Mouse (Mus musculus) adrenal gland, postnatal 14 days (tissue): Measurements from ENCODE around the gene Ephx1. TPM values are rescaled to one million over a fixed set of nuclear protein-coding genes. Genes with fewer than 3 reads are reported as not detected.
A peak's percentile ranks its signal among the peaks of the same experiment; 100 is the strongest.
"Not testable (repeated sequence)": the region's sequence is repeated elsewhere in the genome, so short reads cannot be mapped to it uniquely, and the experiment has no call there.

ENCODE experiments used
- DNase-seq: peaks from one replicate; pipeline ENCODE4 v3.0.0; 2021; ENCODE audit warnings: mixed read lengths
- total RNA-seq: library from RNA; stranded (reverse); gene quantifications from 2 replicates; pipeline ENCODE4 v1.2.3, GENCODE M21; 2021

The Ephx1 gene
- total RNA-seq, 1 experiment from 2014 or later, result 71.2 TPM

DNA sequence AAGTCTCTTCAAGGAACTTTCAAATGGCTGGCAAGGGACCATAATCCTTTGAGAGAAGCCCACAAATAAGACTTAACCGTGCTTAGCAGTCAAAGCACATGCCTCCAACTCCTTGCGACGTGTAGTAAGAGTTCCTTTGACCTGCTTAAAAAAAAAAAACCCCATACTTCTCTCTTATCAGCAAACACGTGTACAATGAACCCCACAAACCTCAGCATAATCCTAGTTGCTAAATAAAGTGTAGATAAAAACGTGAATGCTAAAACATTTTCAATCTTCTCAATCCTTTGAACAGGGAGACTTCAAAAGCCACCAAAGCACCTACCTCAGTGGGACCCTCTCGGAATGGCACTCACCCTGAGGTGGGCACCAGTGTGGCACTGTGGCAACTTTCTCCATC is 7.3 kb downstream of the Ephx1 start:
- DNase-seq, result no peak

DNA sequence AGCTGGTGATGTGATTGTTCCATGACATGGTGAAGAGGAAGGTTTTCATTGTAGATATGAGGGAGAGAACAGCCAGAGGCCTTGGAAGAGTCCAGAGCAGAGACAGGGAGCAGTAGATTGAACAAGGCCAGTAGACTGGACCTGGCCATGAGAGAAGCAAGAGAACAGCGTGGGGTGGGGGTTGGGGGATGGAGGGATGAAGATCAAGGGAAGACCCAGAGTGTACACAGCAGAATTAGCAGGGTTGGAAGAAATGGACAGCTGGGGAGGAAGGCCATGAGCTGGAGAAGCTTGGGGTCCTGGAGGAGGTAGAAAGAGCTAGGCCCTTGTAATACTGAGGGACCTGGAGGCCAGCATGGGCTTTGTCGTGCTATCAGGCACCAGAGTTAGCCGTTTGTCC is 8.3 kb downstream of the Ephx1 start:
- DNase-seq, result no peak

DNA sequence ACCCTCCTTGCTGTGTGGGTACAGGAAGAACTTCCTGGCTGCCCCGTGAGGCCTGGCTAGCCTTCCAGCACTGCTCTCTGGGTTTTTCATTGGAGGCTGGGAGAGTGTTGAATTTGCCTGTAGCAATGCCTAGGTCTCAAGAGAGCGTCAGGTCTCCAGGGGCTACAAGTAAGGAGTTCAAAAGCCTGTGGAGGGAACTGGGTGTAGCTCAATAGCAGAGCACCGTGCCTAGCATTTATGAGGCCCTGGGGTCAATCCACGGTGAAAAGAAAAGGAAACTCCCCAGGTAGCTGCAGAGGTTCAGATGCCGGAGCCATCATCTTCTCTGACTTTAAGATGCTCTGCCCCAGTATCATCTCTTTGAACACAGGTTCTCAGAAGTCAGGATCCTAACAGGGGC is 9.1 kb downstream of the Ephx1 start:
- no peak for DNase-seq

DNA sequence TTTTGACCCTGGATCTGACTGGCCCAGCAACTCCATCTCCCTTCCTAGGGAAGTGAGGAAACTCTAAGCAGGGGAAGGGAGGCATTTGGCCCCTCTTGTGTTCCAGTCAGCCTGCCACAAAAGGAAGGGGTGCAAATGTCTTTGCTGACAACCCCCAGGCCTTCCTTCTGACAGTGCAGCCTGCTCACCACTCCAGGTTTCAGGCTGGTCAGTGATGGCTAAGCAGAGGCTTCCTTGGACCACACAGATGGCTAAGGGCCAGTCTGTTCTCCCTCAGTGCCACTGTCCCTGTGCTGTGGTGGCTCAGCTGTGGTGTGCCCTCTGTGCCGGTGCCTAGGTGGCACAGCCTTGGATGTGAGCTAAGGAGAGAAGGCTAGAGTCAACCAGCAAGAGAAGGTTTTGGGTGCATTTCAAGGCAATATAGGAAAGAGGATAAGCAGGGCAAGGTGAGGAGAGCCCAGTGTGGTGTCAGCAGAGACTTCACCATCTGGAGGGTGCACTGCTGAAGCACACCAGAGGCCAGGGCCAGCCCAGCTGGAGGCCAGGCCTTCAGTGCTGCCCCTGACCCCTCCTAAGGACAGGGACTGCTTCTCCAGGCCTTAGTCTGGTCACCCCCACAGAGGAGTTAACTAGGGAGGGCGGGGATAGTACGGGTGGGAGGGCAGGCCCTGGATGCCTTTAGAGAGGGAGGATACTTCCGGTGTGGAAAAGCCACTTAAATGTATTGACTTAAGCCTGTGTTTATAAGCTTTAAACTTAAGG is 10.4 kb downstream of the Ephx1 start:
- DNase-seq, result no peak

DNA sequence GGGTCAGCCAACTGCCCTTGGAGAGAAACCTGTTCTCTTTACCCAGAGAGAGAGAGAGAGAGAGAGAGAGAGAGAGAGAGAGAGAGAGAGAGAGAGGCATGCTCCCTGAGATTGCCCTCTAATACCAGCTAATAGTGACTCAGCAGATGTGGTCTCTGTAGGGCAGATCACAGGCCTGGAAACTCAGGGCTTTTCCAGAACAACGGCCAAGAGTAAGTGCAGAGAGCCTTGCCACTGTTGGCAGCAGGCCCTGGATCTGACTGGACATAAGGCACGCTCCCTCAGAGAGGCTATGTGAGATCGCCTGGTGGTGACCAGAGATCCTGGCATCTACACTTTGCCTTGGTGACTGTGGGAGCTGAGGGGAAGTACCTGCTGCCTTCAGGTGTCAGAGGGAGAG is 10.9 kb downstream of the Ephx1 start:
- DNase-seq, result peak; percentile 90

DNA sequence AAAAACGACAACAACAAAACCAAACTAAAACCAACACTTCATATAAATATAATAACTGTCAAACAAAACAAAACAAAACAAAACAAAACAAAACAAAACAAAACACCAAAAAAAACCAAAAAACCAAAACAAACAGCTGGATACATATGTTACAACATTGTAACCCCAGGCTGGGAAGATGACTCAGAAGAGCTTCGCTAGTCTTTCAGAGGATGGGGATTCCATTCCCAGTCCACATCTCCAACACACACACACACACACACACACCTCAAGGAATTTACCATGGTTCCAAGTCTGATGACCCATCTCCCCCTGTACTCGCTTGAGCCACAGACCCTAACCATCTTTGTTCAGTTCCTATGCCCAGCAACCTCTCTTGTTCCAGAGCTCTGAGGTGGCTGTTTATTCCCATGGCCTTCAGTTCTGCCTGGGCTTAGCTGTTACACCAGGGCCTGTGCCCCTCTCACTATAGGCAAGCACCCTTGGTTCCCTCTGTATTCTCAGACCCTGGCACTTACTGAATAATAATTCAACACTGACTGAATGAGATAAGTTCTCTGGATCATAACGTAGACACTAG is 11.6 kb downstream of the Ephx1 start:
- no peak for DNase-seq

DNA sequence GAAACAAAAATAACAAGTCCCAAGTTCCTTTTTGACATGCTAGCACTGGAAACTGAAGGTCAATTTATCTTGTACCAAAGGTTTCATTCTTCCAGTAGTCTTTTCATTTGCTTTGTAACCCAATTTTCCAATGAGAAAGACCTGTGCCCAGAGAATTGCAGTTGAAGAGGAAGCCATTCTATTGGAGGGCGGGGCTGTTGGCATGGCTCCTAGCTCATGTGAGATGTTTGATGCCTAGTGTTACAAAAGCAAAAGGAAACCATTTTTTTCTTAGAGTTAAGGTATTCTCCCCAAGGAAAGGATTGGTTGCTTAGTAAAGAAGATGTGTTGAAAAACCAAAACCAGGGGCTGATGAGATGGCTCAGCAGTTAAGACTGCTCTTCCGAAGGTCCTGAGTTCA is 12.4 kb downstream of the Ephx1 start:
- DNase-seq, result peak; percentile 51

DNA sequence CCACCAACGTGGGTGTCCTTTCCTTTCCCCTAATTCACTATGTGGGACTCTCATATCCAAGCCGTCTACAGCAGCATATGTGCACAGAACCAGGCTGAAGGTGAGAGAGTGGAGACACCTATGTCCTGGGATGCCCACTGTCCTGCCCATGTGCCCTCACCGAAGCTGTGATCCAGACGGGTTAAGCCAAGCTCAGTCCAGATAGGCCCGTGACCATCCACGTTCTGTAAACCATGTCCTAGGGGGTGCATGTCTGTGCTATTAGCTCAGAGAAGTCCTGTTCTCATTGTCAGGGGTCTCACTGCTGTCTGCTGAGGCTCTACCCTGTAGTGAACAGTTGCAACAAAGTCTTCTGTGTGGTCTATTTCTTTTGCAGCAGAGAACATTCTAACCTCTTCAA is 12.9 kb downstream of the Ephx1 start:
- DNase-seq, result no peak

DNA sequence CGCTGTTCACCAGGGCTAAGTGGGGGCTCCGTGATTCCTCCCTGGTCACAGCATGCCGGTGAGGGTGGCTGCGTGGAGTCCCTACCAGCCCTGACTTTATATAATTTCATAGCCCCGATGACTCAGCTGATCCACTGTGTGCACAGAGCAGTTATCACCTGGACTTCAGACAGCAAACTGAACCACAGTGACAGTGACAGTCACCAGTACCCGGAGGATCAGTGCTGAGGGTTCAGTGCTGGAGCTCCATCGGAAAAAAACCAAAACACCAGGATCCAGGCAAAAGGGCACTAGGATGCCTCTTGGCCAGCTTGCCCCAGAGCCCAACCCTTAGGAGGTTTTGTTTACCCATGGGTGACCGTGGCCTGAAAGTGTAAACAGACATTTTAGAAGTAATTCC is 15.4 kb downstream of the Ephx1 start:
- no peak for DNase-seq

DNA sequence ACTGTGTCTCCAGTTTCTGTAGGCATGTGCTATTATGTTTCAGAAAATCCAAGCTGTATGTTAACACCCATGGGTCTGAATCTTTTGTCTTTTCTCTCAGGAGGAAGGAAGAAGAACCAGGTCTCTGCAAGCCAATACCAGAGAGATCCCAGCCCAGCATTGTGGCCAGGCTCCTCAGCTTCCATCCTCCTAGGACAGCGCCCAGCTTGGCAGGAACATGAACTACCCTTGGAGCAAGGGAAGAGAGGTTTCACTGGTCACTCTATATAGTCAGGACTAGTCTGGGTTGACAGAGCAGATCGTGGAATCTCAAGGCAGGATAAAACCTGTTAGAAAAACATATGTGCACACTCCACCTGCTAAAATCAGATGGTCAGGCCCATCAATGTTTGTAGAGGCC is 16.9 kb downstream of the Ephx1 start:
- no peak for DNase-seq

DNA sequence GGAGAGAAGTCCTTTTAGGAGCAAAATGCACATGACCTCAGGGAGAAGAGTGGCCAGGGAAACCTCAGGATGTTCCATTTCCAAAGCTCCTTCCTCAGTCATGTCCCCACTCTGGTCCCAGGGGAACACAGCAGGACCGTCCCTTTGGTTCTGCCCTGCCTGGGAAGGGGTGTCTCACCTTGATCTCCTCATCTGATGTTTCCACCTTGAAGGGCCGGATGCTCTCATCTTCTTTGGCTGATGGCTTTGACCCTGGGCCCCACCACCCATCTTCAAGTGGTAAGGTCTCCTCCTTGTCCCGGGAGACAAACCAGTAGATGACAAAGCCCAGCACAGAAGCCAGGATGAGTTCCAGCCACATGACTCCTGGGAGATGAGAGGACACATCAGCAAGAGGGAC is 19.1 kb downstream of the Ephx1 start:
- DNase-seq, result no peak

DNA sequence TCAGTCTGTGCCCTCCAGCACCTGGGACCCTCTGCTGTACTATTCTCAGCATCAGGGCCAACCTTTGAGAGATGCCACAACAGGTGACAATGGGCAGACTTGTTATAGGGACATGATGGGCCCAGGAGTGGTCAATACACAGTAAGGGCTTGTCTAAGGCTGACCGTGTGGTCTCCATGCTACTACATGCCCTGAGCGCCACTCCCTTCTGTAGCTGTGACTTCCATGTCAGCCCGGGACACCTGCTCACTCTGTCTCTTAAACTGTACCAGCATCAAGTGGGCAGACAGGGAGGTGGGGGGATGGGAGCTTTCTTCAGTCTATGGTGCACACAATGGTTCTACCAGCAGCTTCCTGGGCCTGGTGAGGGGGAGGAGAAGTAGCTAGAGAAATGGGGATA is 19.5 kb downstream of the Ephx1 start:
- no peak for DNase-seq

DNA sequence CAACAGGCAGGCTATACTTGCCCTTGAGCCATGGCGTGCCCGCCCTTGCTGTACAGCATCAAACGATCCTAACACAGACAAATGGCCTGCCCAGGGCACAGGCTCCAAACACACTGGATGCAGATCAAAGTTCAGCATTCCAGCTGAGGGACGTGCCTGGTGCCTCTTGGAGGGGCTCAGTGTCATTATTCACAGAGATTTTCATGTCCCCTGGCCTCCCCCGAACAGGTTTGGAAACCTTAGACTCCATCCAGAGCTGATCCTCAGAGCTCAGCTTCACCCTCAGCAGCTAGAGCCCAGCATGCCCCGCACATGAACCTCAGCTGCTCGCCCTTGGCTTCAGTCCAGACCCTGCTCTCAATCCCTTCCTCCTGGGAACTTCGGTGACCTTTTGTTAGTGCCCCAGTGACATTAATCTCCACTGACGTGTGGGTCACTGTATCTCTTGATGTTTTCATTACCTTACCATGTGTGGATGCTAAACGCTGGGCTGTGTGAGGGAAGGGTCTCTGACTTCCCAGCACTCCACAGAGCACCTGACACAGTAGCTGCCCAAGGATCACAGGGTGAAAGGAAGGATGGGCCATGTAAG is 20.1 kb downstream of the Ephx1 start:
- peak; percentile 82 for DNase-seq

DNA sequence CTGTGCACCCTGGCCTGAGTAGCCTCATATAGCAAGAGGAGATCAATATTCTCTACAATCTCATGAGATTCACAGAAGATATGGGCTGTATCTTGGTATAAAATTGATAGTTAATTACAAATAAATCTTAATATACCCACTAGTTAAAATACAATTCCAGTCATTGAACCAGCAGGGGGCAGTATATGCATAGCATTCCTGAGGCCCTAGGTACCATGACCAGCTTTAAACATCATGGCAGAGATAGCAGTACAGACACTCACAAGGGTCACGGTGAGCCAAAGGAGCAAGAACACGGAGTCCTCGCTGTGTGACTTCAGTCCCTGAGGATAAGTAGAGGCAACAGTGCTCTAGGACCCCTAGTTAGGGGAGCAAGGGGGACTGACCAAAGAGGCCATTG is 28.6 kb downstream of the Ephx1 start:
- peak; percentile 67 for DNase-seq

DNA sequence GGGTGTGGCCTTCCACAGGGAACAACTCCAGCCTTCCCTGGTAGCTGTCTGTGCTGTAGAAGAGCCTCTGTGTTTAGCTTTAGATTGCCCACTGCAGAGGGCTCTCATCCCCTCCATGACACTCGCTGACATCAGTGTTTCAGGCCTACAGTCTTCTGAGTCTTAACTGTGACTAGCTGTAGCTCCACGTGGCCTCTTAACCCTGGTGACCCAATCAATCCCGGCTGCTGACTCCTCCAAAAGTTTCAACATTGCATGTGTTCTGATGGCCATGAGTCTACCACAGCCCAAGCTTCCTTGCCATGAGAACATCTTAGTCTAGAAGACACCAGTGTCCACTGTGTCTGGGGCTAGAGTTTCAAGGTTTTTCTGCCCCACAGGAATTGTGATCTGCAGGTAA is 30.0 kb downstream of the Ephx1 start:
- no peak for DNase-seq

DNA sequence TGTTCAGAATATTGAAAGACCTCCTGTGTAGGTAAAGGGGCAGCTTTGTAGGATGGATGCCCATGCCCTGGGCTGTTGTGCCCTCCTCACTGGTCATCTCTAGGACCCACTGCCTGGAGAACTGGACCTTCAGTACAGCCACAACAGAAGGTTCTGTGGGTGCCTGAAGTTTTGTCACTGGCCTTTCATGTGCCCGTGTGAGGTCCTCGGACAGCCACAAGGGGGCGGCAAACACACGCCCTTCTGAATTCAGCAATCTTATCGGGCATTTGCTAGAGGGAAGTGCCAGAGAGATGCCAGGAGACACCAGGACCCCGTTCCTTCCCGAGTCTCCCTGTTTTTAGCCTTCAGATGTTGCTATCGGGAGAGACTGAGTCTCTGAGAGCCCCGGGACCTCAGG is 32.9 kb downstream of the Ephx1 start:
- peak; percentile 91 for DNase-seq

DNA sequence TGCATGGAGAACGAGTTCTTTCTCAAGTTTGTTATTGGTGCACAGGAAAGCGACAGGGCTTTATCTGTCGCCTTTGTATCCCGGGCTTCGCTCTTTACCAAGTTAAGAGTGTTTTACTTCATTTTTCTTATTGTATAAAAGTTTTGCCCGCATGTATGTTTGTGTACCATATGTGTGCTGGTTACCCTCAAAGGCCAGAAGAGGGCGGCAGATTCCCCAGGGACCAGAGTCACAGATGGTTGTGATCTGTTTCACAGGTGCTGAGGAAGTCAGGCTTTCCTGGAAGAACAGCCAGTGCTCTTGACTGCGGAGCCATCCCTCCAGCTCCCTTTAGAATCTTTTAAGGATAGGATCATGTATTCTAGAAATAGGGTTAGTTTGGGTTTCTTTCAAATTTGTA is 34.0 kb downstream of the Ephx1 start:
- no peak for DNase-seq

DNA sequence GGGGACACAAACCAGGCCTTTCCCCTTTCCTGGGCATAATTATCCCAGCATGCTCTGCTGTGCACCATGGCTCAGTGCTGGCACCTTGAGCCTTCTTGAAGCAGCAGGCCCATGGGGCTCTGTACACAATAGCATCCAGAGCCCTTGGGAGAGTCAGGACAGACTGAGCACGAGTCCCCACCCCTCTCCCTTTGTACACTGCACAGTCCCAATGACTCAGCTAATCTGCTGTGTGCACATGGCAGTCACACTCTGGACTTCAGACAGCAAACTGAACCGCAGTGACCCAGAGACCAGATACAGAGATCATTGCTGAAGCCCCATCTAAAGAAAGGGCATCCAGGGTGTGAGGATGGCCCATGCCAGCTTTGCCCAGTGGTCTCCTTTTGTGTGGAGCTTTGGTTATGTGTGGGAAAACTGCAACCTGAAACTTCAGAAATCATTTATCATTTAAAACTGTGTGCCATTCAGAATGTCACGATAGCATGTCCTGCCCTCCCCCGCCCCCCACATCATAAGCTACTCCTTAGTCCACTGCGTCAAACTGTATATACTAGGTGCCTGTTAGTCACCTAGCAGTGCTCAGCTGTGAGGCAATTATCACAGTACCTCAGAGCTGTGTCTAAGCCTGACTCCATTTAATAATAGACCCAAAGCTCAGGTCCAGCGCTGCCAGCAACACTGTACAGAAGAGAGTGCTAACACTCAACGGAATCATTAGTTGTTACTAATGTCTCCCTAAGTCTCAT is 39.2 kb downstream of the Ephx1 start:
- not testable (repeated sequence) for DNase-seq

DNA sequence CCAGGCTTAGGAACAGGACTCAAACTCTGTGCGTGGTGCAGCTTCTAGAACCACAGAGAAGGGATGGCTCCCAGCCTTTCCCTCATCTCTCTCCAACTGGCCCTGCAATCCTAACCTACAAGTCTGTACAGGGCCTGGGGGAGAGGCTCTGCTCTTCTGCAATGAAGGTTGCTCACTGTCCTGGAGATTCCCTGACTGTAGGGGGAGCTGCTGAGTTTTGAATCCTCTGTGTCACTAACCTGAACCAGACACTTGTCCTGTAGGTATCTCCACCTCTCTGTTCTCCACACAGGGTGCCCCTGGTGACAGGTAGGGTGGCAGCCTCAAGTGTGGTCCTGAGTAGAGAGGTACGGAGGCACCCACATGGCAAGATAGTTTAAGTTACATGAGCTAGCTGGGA is 40.2 kb downstream of the Ephx1 start:
- no peak for DNase-seq

DNA sequence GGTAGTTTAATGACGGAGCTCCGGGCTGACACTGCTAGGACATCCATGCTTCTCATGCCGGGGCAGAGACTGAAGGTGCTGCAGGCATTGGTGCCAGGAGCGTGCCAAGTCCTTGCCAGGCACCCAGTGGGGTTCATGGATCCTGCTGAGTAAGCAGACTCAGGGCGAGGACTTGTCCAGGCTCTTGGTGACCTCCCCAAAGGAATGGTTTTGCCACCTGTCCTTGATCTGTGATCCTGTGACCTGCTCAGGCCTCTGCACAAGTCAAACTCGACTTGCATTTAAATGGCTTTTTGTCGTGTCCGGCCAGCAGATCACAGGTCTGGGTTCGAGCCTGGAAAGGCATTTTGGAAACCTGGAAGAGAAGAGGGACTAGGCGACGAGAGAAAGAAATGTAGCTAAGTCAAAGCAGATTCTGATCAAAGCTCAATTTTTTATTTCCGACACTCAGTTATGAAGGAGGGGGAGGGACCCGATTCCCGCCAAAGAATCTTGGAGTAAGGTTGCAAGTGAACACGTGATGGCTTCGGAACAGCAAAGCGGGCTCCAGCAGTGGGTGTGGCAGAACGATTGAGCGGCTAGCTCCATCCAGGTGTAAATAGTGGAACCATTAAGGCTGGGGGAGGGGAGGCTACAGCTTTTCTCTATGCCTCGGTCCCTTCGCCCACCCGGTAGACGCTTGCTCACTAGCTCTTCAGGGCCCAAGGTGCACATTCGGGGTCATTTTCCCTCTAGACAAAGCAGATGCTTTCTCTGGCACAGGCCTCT is 41.0 kb downstream of the Ephx1 start:
- no peak for DNase-seq

DNA sequence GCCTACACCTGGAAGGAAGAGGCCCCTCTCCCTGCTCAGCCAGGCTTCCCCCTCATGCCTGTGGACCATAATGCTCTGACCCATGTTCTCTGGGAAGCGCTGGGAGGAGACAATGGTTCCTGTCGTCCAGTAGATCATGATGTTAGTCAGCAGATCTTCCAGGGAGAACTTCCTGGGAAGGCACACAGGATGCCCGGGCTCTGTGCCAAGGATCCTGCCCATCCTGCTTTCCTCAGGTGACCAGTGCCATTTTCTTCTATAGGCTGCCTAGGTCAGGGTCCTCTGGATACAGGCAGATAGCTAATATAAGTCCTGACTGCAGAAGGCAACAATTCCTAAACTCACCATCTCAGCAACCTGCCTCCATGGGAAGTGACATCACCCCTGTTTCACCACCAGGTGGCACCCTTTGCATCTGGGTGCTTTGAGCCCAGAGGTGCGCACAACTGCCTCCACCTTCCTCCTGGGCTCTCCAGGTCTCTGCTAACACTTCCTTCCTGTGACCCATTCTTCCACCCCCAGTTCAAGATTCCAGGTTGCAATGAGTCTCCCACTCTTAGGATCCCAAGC is 44.5 kb downstream of the Ephx1 start:
- peak; percentile 79 for DNase-seq

DNA sequence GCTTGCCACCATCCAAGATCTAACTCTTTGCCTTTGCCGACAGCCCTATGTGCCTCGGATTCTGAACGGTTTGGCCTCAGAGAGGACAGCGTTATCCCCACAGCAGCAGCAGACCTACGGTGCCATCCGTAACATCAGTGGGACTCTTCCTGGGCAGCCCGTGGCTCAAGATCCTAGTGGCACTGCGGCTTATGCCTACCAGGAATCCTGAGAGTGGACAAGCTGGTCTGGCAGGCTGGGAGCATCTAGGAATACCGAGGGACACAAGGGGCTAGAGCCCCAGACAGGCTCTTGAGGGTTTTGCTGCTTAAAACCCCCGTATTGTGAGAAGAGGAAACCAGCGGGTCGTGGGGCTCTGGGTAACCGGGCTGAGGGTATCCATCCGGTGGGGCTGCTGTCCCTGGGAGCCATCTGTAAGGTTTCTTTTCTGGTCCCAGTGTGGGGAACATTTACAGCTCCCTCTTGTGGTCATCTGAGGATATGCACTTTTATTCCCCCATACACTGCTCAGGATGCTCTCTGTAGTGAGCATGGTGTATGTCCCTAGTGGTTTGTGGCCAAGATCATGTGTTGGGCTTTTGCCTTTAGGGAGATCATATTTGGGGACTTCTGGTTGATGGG is 46.5 kb downstream of the Ephx1 start:
- peak; percentile 61 for DNase-seq
